Mouse (Mus musculus) gastrocnemius, adult 8-10 months (tissue): ENCODE results near the gene Rtn4. TPM values are rescaled to one million over a fixed set of nuclear protein-coding genes. Genes with fewer than 3 reads are reported as not detected.

ENCODE experiments used
- total RNA-seq, 4 experiments: library from RNA; stranded (reverse); gene quantifications; 2 replicates each; pipeline ENCODE4 v1.2.4; 2022

Gene Rtn4
- total RNA-seq, 4 experiments from 2014 or later: 621 to 893 (median 770) TPM

Other genes starting within 250 kb of the Rtn4 start
- gene Prorsd1, start 177.9 kb upstream of the Rtn4 start, total RNA-seq: 10 to 100 TPM; 22.5 to 27.0 (median 23.8) TPM
- 10 to 100 TPM; 20.3 to 25.4 (median 24.8) TPM for gene Mtif2, start 166.5 kb upstream of the Rtn4 start, total RNA-seq
- gene Clhc1, start 145.0 kb upstream of the Rtn4 start, total RNA-seq: not detected
- 100 to 1,000 TPM; 401 to 487 (median 425) TPM for gene Rps27a, start 144.8 kb upstream of the Rtn4 start, total RNA-seq
- gene 4931440F15Rik, start 132.7 kb downstream of the Rtn4 start, total RNA-seq: 1 to 10 TPM; 2.0 to 2.9 (median 2.5) TPM